ENCODE assay signal across 22 mouse cellular contexts in genomic region chr9:66393304-66393703, GRCm38 (mm10). TPM values are rescaled to one million over a fixed set of nuclear protein-coding genes. Genes with fewer than 3 reads are reported as not detected.
DNase-seq lines count a peak whose midpoint lies in the region; TF ChIP-seq lines count a peak whose summit lies in the region.
"Had no signal": no experiment of that assay in that cellular context is flagged by ENCODE, and none has a peak within 500 bp of the region (broad histone marks: within the 10 kb centered on the region; RNA-seq: fewer than 3 reads in every experiment).

No protein-coding gene starts in this region.

- H3K9me3 ChIP-seq in MEL (replicated peaks; ENCODE audit: insufficient read depth, low read length) = no peaks in the 10 kb centered on the region
- H3K9me3 ChIP-seq: embryonic facial prominence, embryonic 13.5 days; embryonic facial prominence, embryonic 15.5 days; forebrain, embryonic 10.5 days; forebrain, embryonic 12.5 days; G1E had no signal

- H3K4me1 ChIP-seq in MEL (ENCODE audit: control insufficient read depth in 1 of 2, insufficient read depth in 2 of 2, low read length in 2 of 2) = peaks cover 4 to 16% of the 10 kb centered on the region in 2 experiments; a peak in 3 of 4 replicates
- H3K4me1 ChIP-seq: embryonic facial prominence, embryonic 13.5 days; embryonic facial prominence, embryonic 15.5 days; forebrain, embryonic 10.5 days; forebrain, embryonic 12.5 days had no signal

- DNase-seq in gastrocnemius, adult 2 months = no peak
- DNase-seq in gastrocnemius, adult 18-20 months (ENCODE audit: low spot score) = no peak
- DNase-seq in MEL (ENCODE audit: low read depth, low spot score) = peak; percentile 74
- DNase-seq in splenic B cell, adult 2 months (ENCODE audit: low read depth, low spot score) = peak; percentile 15
- no peak for DNase-seq in left cerebral cortex, adult 11 months (ENCODE audit: low spot score)
- no peak for DNase-seq in left cerebral cortex, postnatal 4 days
- DNase-seq: adrenal gland, adult 2 months; adrenal gland, postnatal 10 days; adrenal gland, postnatal 25 days; cerebellum, adult 11 months; cerebellum, adult 18-20 months; cerebellum, adult 8-10 months; cerebellum, adult 9-11 months; cerebellum, postnatal 14 days; cerebellum, postnatal 36 days; embryo, embryonic 11 days had no signal

- no peak for TF ChIP-seq CTCF in gastrocnemius, adult 2 months (IDR thresholded peaks at IDR 0.05)
- no peak for TF ChIP-seq CTCF in MEL (IDR thresholded peaks at IDR 0.05 in 2 of 3, conservative IDR thresholded peaks at IDR 0.05 in 1 of 3; ENCODE audit: control insufficient read depth in 1 of 3, insufficient read depth in 1 of 3, low read depth in 2 of 3, low read length in 3 of 3, poor library complexity in 1 of 3, severe bottlenecking in 1 of 3)

- H3K36me3 ChIP-seq in MEL (ENCODE audit: control insufficient read depth in 1 of 2, insufficient read depth in 2 of 2, low read length in 2 of 2) = peaks cover 22 to 29% of the 10 kb centered on the region in 2 experiments
- peaks cover 19% of the 10 kb centered on the region for H3K36me3 ChIP-seq in splenic B cell, adult 2 months (ENCODE audit: control insufficient read depth, insufficient read depth, low read length, poor library complexity, severe bottlenecking)

- intact Hi-C loops in gastrocnemius, adult 2 months (cut with DNase I) = no loop called here
- intact Hi-C loops in left cerebral cortex, postnatal 4 days (cut with DNase I) = loop anchor here (10.0 kb wide), 1 partner anchor 61 kb away; no protein-coding TSS in a partner anchor

- no peak overlapping the region for H3K4me3 ChIP-seq in gastrocnemius, adult 2 months
- no peak overlapping the region for H3K4me3 ChIP-seq in MEL (ENCODE audit: control insufficient read depth in 1 of 2, insufficient read depth in 1 of 2, low read depth in 2 of 2, low read length in 2 of 2)
- H3K4me3 ChIP-seq: embryonic facial prominence, embryonic 13.5 days; embryonic facial prominence, embryonic 15.5 days; erythroblast, embryonic 14.5 days; forebrain, embryonic 10.5 days; forebrain, embryonic 12.5 days had no signal

- H3K79me2 ChIP-seq in MEL (ENCODE audit: control insufficient read depth, insufficient read depth, low read length, poor library complexity) = no peaks in the 10 kb centered on the region

- peak; percentile 69 to 87; a peak in 3 of 4 replicates for TF ChIP-seq EP300 in MEL (IDR thresholded peaks at IDR 0.05; ENCODE audit: low read depth in 1 of 2, low read length in 2 of 2)

- TF ChIP-seq POLR2A in MEL (IDR thresholded peaks at IDR 0.05; ENCODE audit: control insufficient read depth in 1 of 2, insufficient read depth in 1 of 2, low read depth in 1 of 2, low read length in 2 of 2, poor library complexity in 1 of 2) = no peak

- no peak overlapping the region for H3K9ac ChIP-seq in MEL (ENCODE audit: control insufficient read depth, low read depth, low read length, poor library complexity, severe bottlenecking)
- H3K9ac ChIP-seq: embryonic facial prominence, embryonic 13.5 days; embryonic facial prominence, embryonic 15.5 days; forebrain, embryonic 12.5 days had no signal

- no peaks in the 10 kb centered on the region for H3K27me3 ChIP-seq in MEL (ENCODE audit: control insufficient read depth in 1 of 2, insufficient read depth in 2 of 2, low read length in 2 of 2)
- H3K27me3 ChIP-seq in splenic B cell, adult 2 months (ENCODE audit: control insufficient read depth, insufficient read depth, low read length, poor library complexity, severe bottlenecking) = no peaks in the 10 kb centered on the region
- H3K27me3 ChIP-seq: embryonic facial prominence, embryonic 13.5 days; embryonic facial prominence, embryonic 15.5 days; forebrain, embryonic 12.5 days had no signal

- no peak; the same call in none of the 2 replicates for TF ChIP-seq RAD21 in MEL (IDR thresholded peaks at IDR 0.05; ENCODE audit: low read depth, low read length)

- peak overlapping the region; percentile 67 for H3K27ac ChIP-seq in gastrocnemius, adult 2 months
- no peak overlapping the region for H3K27ac ChIP-seq in MEL (ENCODE audit: control insufficient read depth, low read depth, low read length)
- H3K27ac ChIP-seq: embryonic facial prominence, embryonic 13.5 days; embryonic facial prominence, embryonic 15.5 days; forebrain, embryonic 10.5 days; forebrain, embryonic 12.5 days had no signal

TF ChIP-seq in MEL, 35 proteins besides CTCF, POLR2A, EP300 and RAD21:
- TF ChIP-seq TAL1 (IDR thresholded peaks at IDR 0.05; ENCODE audit: low read length) (no peak), MXI1 (IDR thresholded peaks at IDR 0.05; ENCODE audit: low read depth, low read length) (peak; percentile 65; the same call in 1 of the 2 replicates), RCOR1 (IDR thresholded peaks at IDR 0.05; ENCODE audit: low read depth, low read length) (peak; percentile 97), ZKSCAN1 (IDR thresholded peaks at IDR 0.05; ENCODE audit: low read depth, low read length) (no peak), UBTF (IDR thresholded peaks at IDR 0.05; ENCODE audit: borderline replicate concordance, insufficient read depth, low read depth, low read length) (no peak), BHLHE40 (IDR thresholded peaks at IDR 0.05; ENCODE audit: borderline replicate concordance, low read depth, low read length) (peak; percentile 79), MAX (IDR thresholded peaks at IDR 0.05; ENCODE audit: low read length) (0 out of 2 replicates have a peak, but pooled peaks have one; percentile 32), SIN3A (IDR thresholded peaks at IDR 0.05; ENCODE audit: low read length) (peak; percentile 64), MAFK (IDR thresholded peaks at IDR 0.05; ENCODE audit: borderline replicate concordance, low read depth, low read length) (peak; percentile 49; the same call in 1 of the 2 replicates), POLR2AphosphoS5 (IDR thresholded peaks at IDR 0.05; ENCODE audit: borderline replicate concordance, low read depth, low read length) (no peak), GATA1 (IDR thresholded peaks at IDR 0.05; ENCODE audit: low read depth, low read length) (peak; percentile 85), ZMIZ1 (IDR thresholded peaks at IDR 0.05; ENCODE audit: low read depth, low read length) (no peak), POLR2AphosphoS2 (IDR thresholded peaks at IDR 0.05; ENCODE audit: low read length) (no peak), ETS1 (IDR thresholded peaks at IDR 0.05; ENCODE audit: low read depth, low read length) (peak; percentile 55), USF1 (IDR thresholded peaks at IDR 0.05; ENCODE audit: low read depth, low read length) (no peak), GABPA (IDR thresholded peaks at IDR 0.05; ENCODE audit: low read depth, low read length) (no peak), ELF1 (IDR thresholded peaks at IDR 0.05; ENCODE audit: low read depth, low read length) (peak; percentile 45), JUND (IDR thresholded peaks at IDR 0.05; ENCODE audit: low read depth, low read length) (no peak), KAT2A (conservative IDR thresholded peaks at IDR 0.05; ENCODE audit: low read depth, low read length) (no peak), E2F4 (IDR thresholded peaks at IDR 0.05; ENCODE audit: borderline replicate concordance, low read depth, low read length) (no peak), CHD1 (IDR thresholded peaks at IDR 0.05; ENCODE audit: low read depth, low read length) (no peak), TCF12 (IDR thresholded peaks at IDR 0.05; ENCODE audit: low read depth, low read length) (peak; percentile 47; the same call in 1 of the 2 replicates), ZNF384 (IDR thresholded peaks at IDR 0.05; ENCODE audit: low read depth, low read length) (0 out of 2 replicates have a peak, but pooled peaks have one; percentile 15), NRF1 (IDR thresholded peaks at IDR 0.05; ENCODE audit: insufficient read depth, low read depth, low read length, poor library complexity, severe bottlenecking) (no peak), ZC3H11A (IDR thresholded peaks at IDR 0.05; ENCODE audit: low read depth, low read length) (no peak), MYC (IDR thresholded peaks at IDR 0.05; ENCODE audit: low read depth, low read length) (peak; percentile 53; the same call in 1 of the 2 replicates), SMC3 (IDR thresholded peaks at IDR 0.05; ENCODE audit: low read depth, low read length) (0 out of 2 replicates have a peak, but pooled peaks have one; percentile 18), HCFC1 (IDR thresholded peaks at IDR 0.05; ENCODE audit: low read depth, low read length) (no peak), MAZ (IDR thresholded peaks at IDR 0.05; ENCODE audit: low read depth, low read length) (no peak), MEF2A (IDR thresholded peaks at IDR 0.05; ENCODE audit: extremely low read depth, insufficient replicate concordance, low read depth, low read length, poor library complexity, severe bottlenecking) (peak; percentile 64; the same call in 1 of the 2 replicates)

RNA-seq across cellular contexts. Expression of gene Herc1, which starts 43.1 kb away (rescaled TPM):
- total RNA-seq in gastrocnemius, adult 2 months (2021) = 10 to 100 TPM; 33.7 to 38.4 TPM
- 10 to 100 TPM; 30.3 to 31.0 TPM for total RNA-seq in gastrocnemius, adult 18-20 months (2021)
- total RNA-seq in MEL (2012; rRNA removed) = 23.2 and 29.2 TPM in 2 replicates
- 10 to 100 TPM; 22.7 to 28.8 TPM for polyA plus RNA-seq in MEL (2012; ENCODE audit: insufficient read depth in 1 of 2, insufficient read length in 2 of 2, low read depth in 1 of 2, low replicate concordance in 2 of 2, missing spikeins in 1 of 2)
- 100 to 1,000 TPM; 125 to 130 TPM for total RNA-seq in left cerebral cortex, postnatal 4 days (2021)

Comparison
In these comparisons a context has a peak if more than half of its experiments do, and no peak if none do; other contexts are left out.
1. DNase-seq: peak in MEL (single experiment) and splenic B cell, adult 2 months (single experiment); none in gastrocnemius, adult 2 months (single experiment), gastrocnemius, adult 18-20 months (single experiment), left cerebral cortex, adult 11 months (single experiment) and left cerebral cortex, postnatal 4 days (single experiment).